Mouse (Mus musculus) regulatory T cell (primary cell): ENCODE measurements around the gene Slc30a1.

ENCODE experiments used
- in situ Hi-C: fragments of 300-600 bp; cut with MboI, MseI; formaldehyde crosslinking; loops from one replicate; pipeline ENCODE4 v1.15.1; 2025; ENCODE audit warnings: high pct_unique_total_duplicates

The Slc30a1 gene

GRCm38 (mm10) chr1:191906571-191907430, at the start of gene Slc30a1:
Gene Slc30a1, plus strand, starts transcription at chr1:191906767.
- in situ Hi-C loops: no loop called here

- in situ Hi-C loops: no loop called here
Measured at GRCm38 (mm10) chr1:191856886-191857651, 49.5 kb upstream of the Slc30a1 start.

DNA sequence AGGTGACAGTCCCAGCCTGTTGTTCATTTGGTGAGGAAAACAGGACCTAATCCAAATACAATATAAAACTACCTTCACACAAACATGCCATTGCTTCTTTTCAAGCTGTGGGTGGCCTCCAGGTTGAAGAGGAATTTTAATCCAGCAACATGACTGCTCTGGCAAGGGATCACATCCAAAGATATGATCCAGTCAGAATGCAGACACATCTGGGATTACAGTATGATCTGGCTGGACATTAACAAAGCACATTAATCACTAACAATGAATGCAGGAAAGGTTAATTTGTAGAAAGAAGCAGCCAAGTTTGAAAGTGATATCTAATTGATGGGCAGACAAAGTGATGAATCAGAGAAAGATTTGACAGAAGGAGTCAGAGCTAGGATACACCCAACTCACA, 48.4 kb upstream of the Slc30a1 start:
- in situ Hi-C loops: no loop called here

- in situ Hi-C loops: no loop called here
Measured at GRCm38 (mm10) chr1:191859847-191860246, 46.7 kb upstream of the Slc30a1 start.

DNA sequence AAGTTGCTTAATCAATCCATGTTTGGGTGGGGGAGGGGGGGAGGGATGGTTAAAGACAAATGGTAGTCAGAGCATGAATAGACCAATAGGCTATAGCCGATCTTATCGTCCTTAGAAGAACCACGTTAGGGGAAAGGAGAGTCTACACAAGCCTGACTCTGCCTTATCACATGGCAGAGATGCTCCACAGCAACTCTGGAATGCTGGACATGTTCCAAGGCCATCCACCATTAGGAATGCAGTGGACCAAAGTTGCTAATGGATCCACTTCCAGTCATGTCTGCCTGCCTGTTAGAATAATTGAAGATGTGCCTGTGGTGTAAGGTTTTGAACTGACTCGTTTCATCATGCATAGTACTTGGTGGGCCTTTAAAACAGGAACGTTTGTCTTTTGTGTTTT, 45.3 kb upstream of the Slc30a1 start:
- in situ Hi-C loops: no loop called here

- in situ Hi-C loops: no loop called here
Measured at GRCm38 (mm10) chr1:191863833-191864550, 42.6 kb upstream of the Slc30a1 start.

- in situ Hi-C loops: no loop called here
Measured at GRCm38 (mm10) chr1:191864551-191865027, 42.0 kb upstream of the Slc30a1 start.

- in situ Hi-C loops: no loop called here
Measured at GRCm38 (mm10) chr1:191872076-191872710, 34.4 kb upstream of the Slc30a1 start.

- in situ Hi-C loops: no loop called here
Measured at GRCm38 (mm10) chr1:191875006-191875405, 31.6 kb upstream of the Slc30a1 start.

DNA sequence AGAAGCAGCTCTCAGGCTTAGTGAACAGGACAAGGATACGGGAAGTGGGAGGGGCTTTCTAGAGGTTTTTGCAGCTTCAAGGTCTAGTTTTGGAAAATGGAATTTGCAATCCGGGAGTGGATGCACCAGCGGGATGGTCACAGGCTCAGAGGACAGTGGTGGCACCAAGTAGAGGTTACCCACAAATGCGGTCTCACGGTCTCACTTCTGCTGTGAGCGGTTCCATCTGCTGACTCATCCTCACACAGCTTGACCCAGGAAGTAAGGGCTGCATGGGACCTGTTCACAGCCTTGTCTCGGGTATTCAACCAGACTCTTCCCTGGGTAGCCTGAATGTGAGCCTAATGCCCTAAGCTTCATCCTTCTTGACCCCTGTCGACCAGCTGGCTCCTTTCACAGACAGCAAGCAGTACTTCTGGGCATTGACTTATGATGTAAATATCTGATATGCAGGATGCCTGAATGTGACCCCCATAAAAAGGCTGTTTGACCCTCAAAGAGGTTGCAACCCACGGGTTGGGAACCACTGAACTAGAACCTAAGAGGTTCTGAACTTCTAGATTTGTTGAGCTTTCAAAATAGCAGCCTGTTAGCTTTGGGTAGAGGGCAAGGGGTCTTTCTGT, 30.8 kb upstream of the Slc30a1 start:
- in situ Hi-C loops: no loop called here

GRCm38 (mm10) chr1:191877681-191878080, 28.9 kb upstream of the Slc30a1 start:
- in situ Hi-C loops: no loop called here

DNA sequence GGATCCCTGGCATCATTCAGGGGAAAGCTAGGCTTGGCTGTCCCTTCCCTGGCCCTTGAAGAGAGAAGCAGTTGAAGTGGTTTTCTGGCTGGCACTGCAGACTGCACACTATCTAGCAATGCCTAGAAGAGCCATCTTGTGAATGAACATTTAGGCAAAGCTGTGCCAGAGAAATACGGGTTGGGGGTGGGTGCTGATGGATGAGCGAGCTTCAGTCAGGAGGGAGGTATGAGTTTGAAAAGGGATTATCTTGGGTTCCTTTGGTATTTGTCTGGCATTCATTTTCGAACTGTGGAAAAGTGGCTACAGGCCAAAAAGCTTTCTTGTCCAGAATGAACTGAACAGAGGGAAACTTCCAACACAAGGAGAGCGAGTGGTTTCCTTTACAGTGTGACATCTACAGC, 28.0 kb upstream of the Slc30a1 start:
- in situ Hi-C loops: no loop called here

GRCm38 (mm10) chr1:191880247-191880646, 26.3 kb upstream of the Slc30a1 start:
- in situ Hi-C loops: no loop called here

DNA sequence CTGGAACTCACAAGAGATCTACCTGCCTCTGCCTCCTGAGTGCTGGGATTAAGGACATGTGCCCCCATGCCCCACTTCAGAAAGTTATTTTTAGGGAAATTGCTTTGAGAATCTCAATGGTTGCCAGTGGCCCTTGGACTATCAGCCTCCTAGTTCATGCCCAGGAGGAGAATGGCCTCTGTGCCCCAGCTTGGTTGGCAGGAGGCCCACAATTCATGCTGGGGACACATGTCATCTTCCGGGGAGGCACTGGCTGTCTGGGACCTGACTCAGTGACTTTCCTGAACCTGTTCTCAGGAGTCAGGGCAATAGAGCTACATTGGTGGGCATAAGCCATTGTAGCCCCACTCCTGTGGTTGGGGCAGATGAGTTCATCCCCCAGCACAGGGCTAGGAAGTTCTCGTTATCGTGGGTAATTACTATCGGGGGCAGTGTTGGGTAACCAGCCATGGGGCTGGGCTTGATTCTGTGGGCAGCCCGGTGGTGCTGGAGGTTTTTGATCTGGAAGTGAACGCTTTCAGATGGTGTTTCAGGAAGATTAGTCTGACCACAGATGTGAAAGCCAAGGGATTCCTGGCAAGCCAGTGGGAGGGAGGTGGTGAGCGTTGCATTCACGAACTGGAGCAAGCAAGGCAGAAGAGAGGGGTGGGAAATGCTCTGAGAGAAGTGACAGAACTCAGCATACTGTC, 25.5 kb upstream of the Slc30a1 start:
- in situ Hi-C loops: no loop called here

DNA sequence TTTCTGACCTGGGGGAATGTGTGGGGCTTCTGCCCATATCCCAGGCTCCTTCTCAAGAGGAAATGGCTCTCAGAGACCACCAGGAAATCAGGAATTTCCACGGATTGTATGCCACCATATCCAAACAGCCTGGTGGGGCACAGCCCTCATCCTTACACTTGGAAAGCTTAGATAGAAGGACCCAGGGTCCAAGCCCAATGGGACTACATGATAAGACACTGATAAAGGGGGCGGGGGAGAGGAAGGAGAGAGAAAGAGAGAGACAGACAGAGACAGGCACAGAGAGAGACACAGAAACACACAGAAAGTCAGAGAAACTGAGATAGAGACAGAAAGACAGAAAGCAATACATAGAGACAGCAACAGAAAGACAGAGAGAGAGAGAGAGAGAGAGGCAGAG, 24.9 kb upstream of the Slc30a1 start:
- in situ Hi-C loops: no loop called here

- in situ Hi-C loops: no loop called here
Measured at GRCm38 (mm10) chr1:191882474-191883206, 23.9 kb upstream of the Slc30a1 start.

GRCm38 (mm10) chr1:191883654-191884053, 22.9 kb upstream of the Slc30a1 start:
- in situ Hi-C loops: no loop called here

DNA sequence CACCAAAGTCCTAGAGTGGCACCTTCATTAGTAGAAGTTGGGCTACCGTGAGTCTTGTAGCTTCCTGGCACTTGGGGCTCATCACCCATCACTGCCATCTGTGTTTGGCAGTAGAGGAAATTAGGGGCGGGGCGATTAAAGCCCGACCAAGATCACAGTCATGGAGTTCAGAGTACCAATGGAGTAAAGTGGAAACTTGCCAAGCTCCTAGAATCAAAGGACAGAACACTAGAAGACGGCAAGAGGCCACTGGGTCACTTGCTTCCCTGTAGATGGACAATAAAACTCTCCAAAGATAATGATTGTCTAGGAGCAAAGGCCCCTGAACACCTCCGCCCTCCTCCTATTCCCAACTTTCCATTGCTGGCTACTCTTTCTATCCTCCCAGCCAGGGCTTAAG, 14.7 kb upstream of the Slc30a1 start:
- in situ Hi-C loops: no loop called here

DNA sequence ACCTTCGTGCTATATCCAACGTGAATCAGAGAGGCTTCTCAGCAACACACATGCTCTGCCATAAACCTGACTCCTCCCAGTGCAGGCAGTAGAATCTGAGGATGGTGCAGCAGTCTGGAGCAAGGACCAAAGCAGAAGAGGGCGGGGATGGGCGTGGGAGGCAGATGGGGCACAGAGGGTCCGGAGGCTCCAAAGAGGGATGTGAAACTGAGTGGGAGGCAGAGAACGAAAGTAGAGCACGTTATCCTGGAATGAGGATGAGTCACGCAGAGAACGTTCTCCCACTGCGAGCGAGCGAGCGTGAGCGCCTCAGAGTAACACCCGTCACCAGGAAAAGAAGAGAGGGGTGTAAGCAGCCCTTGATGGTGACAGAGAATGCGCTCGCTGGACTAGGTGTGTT, 12.2 kb upstream of the Slc30a1 start:
- in situ Hi-C loops: no loop called here

DNA sequence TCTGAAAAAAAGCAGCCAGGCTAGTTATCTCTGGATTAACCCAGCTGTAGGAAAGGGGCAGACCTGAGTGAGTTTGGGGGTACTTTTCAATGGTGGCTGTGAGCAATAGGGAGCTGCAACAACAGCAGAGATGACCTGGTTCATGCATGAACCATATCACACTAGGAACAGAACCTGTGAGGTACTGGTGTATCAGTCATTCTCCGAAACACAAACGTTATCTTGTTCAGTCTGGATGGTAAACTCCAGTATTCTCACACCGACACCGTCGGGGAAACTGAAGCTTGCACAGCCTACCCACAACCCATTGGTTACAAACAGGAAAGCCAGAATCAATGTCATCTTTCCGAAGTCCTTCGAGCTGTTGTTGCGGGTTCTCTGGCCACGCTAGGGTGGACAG, 11.7 kb upstream of the Slc30a1 start:
- in situ Hi-C loops: no loop called here
